Mouse (Mus musculus): ENCODE measurements around the gene Abhd6.

Gene Abhd6

GRCm38 (mm10) chr14:8029752-8030151, 27.1 kb downstream of the Abhd6 start:
- no peak for DNase-seq (ENCODE audit: low spot score in 2 of 2)

- DNase-seq (ENCODE audit: low spot score in 2 of 2) = no peak
Measured at GRCm38 (mm10) chr14:8030535-8030934, 27.8 kb downstream of the Abhd6 start.

- peak in 1 of 2 experiments; percentile 44 for DNase-seq (ENCODE audit: low spot score in 2 of 2)
Measured at GRCm38 (mm10) chr14:8032087-8032944, 29.6 kb downstream of the Abhd6 start.

- DNase-seq (ENCODE audit: low spot score in 2 of 2) = no peak
Measured at GRCm38 (mm10) chr14:8034561-8034960, 31.9 kb downstream of the Abhd6 start.

GRCm38 (mm10) chr14:8035951-8036350, 33.2 kb downstream of the Abhd6 start:
- no peak for DNase-seq (ENCODE audit: low spot score in 2 of 2)

- DNase-seq (ENCODE audit: low spot score in 2 of 2) = no peak
Measured at GRCm38 (mm10) chr14:8036406-8036805, 33.7 kb downstream of the Abhd6 start.

GRCm38 (mm10) chr14:8038150-8038549, 35.4 kb downstream of the Abhd6 start:
- DNase-seq (ENCODE audit: low spot score in 2 of 2) = no peak

GRCm38 (mm10) chr14:8038791-8039448, 36.2 kb downstream of the Abhd6 start:
- DNase-seq (ENCODE audit: low spot score in 2 of 2) = peak; percentile 69

- no peak for DNase-seq (ENCODE audit: low spot score in 2 of 2)
Measured at GRCm38 (mm10) chr14:8040179-8040578, 37.5 kb downstream of the Abhd6 start.

- no peak for DNase-seq (ENCODE audit: low spot score in 2 of 2)
Measured at GRCm38 (mm10) chr14:8040911-8041678, 38.4 kb downstream of the Abhd6 start.

GRCm38 (mm10) chr14:8042120-8042519, 39.4 kb downstream of the Abhd6 start:
- no peak for DNase-seq (ENCODE audit: low spot score in 2 of 2)

- no peak for DNase-seq (ENCODE audit: low spot score in 2 of 2)
Measured at GRCm38 (mm10) chr14:8042577-8042976, 39.9 kb downstream of the Abhd6 start.

- peak in 1 of 2 experiments; percentile 49 for DNase-seq (ENCODE audit: low spot score in 2 of 2)
Measured at GRCm38 (mm10) chr14:8044330-8044729, 41.6 kb downstream of the Abhd6 start.

- DNase-seq (ENCODE audit: low spot score in 2 of 2) = no peak
Measured at GRCm38 (mm10) chr14:8044786-8045185, 42.1 kb downstream of the Abhd6 start.

GRCm38 (mm10) chr14:8045187-8045846, 42.6 kb downstream of the Abhd6 start:
- DNase-seq (ENCODE audit: low spot score in 2 of 2) = no peak

- DNase-seq (ENCODE audit: low spot score in 2 of 2) = peak in 1 of 2 experiments; percentile 14
Measured at GRCm38 (mm10) chr14:8046839-8047238, 44.1 kb downstream of the Abhd6 start.

- peak in 1 of 2 experiments; percentile 22 for DNase-seq (ENCODE audit: low spot score in 2 of 2)
Measured at GRCm38 (mm10) chr14:8049334-8049733, 46.6 kb downstream of the Abhd6 start.

- no peak for DNase-seq (ENCODE audit: low spot score in 2 of 2)
Measured at GRCm38 (mm10) chr14:8051869-8052268, 49.2 kb downstream of the Abhd6 start.

- no peak for DNase-seq (ENCODE audit: low spot score in 2 of 2)
Measured at GRCm38 (mm10) chr14:8052661-8053060, 50.0 kb downstream of the Abhd6 start.

GRCm38 (mm10) chr14:8054310-8055102, 51.8 kb downstream of the Abhd6 start:
- no peak for DNase-seq (ENCODE audit: low spot score in 2 of 2)

GRCm38 (mm10) chr14:8056076-8056475, 53.4 kb downstream of the Abhd6 start:
- no peak for DNase-seq (ENCODE audit: low spot score in 2 of 2)

Measured in right cerebral cortex, postnatal 10 days (tissue).